Mouse (Mus musculus) spleen, adult 2 months (tissue): Measurements from ENCODE around the gene Zc3h13. TPM values are rescaled to one million over a fixed set of nuclear protein-coding genes. Genes with fewer than 3 reads are reported as not detected.

Experiments
- DNase-seq, 2 experiments: peaks; one replicate each; pipeline versions ENCODE4 v3.0.0 to v3.0.0-alpha.2; 2012 to 2021; ENCODE audit warnings: low spot score in 2 of 2, low read depth in 1 of 2
- H3K27ac ChIP-seq: fragments of 200-500 bp; 2 replicates; pipeline ENCODE4 v1.5.1; 2012; ENCODE audit warnings: low read length, inconsistent platforms; ENCODE audit not compliant: insufficient read depth
- H3K27me3 ChIP-seq: fragments of 200-500 bp; 2 replicates; pipeline ENCODE4 v1.6.1; 2012; ENCODE audit warnings: mild to moderate bottlenecking, moderate library complexity, low read length, inconsistent platforms; ENCODE audit not compliant: control insufficient read depth, insufficient read depth
- H3K36me3 ChIP-seq: fragments of 200-500 bp; 2 replicates; pipeline ENCODE4 v1.6.1; 2012; ENCODE audit warnings: mild to moderate bottlenecking, low read length, inconsistent platforms; ENCODE audit not compliant: control insufficient read depth, insufficient read depth
- H3K4me1 ChIP-seq: fragments of 200-500 bp; 2 replicates; pipeline ENCODE4 v1.6.1; 2011; ENCODE audit warnings: inconsistent platforms; ENCODE audit not compliant: control insufficient read depth, insufficient read depth, insufficient read length
- H3K4me3 ChIP-seq: fragments of 200-500 bp; 2 replicates; pipeline ENCODE4 v1.5.1; 2011; ENCODE audit warnings: mild to moderate bottlenecking, inconsistent platforms; ENCODE audit not compliant: insufficient read depth, insufficient read length; ENCODE audit errors: extremely low read depth
- CTCF ChIP-seq: fragments of 200-500 bp; IDR thresholded peaks from 2 replicates; pipeline ENCODE4 v1.5.1; 2011; ENCODE audit warnings: mild to moderate bottlenecking, inconsistent platforms; ENCODE audit not compliant: insufficient read depth, insufficient read length, insufficient replicate concordance; ENCODE audit errors: extremely low read depth
- POLR2A ChIP-seq: fragments of 200-500 bp; IDR thresholded peaks from 2 replicates; pipeline ENCODE4 v1.6.1; 2011; ENCODE audit warnings: low read depth, low read length, inconsistent platforms
- WGBS: fragments of 180-500 bp; shearing (Covaris S2); methylation state at CpG from one replicate; pipeline ENCODE4 v1.1.7; 2018; 5-methylcytosine and 5-hydroxymethylcytosine counted together
- polyA plus RNA-seq: library from polyadenylated mRNA; depleted of rRNA; stranded (reverse); fragments of >200 nt; gene quantifications from 2 replicates; pipeline ENCODE4 v1.2.3, GENCODE M21; 2012; rRNA removed

Gene Zc3h13
- polyA plus RNA-seq: 6.8 and 8.7 TPM in 2 replicates

- WGBS: under 1% methylated on average over 61 of the region's 61 CpGs
- Histone ChIP-seq H3K36me3 (no peaks in the 10 kb centered on the region), H3K4me1 (peaks cover 4% of the 10 kb centered on the region), H3K27ac (peak within 1 kb of the TSS; percentile 69), H3K4me3 (peak within 1 kb of the TSS; percentile 91), H3K27me3 (no peaks in the 10 kb centered on the region; the same call in 1 of the 2 replicates)
- DNase-seq: peak; percentile 86 to 93
- TF ChIP-seq POLR2A: peak; percentile 63
- no peak for TF ChIP-seq CTCF
These were observed at the start of gene Zc3h13 for GRCm38 (mm10) chr14:75284193-75284915. TSS of gene Zc3h13 (plus strand) at chr14:75284373.

DNA sequence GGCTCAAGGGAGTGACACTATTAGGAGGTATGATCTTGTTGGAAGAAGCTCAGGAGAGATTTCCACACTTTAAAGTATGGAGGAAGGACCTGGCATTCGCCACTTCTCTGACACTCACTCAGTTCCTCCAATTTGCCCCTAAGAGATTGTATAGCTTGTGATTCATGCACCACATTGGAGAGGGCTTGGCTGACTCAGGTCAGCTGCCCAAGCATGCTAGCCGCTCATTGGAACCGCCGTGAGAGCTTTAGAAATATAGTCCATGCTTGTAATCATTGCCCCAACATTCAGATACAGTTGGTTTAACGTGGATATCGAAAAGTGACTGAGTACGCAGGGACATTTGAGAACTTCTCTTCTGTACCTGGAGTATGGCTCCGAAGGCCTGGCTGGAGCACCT lies 48.6 kb upstream of the Zc3h13 start:
- WGBS: 91% methylated on average over 8 of the region's 8 CpGs
- TF ChIP-seq POLR2A (no peak), CTCF (no peak)
- H3K4me3 ChIP-seq: no peak overlapping the region
- H3K27me3 ChIP-seq: no peaks in the 10 kb centered on the region
- H3K4me1 ChIP-seq: no peaks in the 10 kb centered on the region
- DNase-seq: no peak
- peaks cover 1% of the 10 kb centered on the region; the same call in 1 of the 2 replicates for H3K36me3 ChIP-seq
- no peak overlapping the region for H3K27ac ChIP-seq

GRCm38 (mm10) chr14:75235955-75236635 lies 48.1 kb upstream of the Zc3h13 start:
- 76% methylated on average over 9 of the region's 9 CpGs for WGBS
- DNase-seq: no peak
- Histone ChIP-seq H3K27me3 (no peaks in the 10 kb centered on the region), H3K4me3 (no peak overlapping the region), H3K4me1 (no peaks in the 10 kb centered on the region), H3K27ac (no peak overlapping the region), H3K36me3 (no peaks in the 10 kb centered on the region)
- no peak for TF ChIP-seq CTCF

DNA sequence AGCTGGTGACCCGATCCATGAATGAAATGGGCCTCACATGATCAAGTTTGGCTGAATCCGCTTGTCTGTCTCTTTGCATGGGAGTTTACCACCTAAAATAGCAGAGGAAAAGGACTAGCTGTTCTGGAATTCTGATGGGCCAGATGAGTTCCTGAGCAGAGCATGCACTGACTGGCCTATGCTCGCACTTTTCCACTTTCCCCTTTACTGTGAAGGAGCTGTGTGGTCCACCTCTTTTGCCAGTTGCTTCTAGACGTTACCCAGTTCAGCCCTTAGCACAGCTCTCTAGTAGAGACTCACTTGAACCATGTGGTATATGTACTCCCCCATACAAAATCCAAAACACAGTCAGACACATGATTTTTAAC lies 47.6 kb upstream of the Zc3h13 start:
- TF ChIP-seq POLR2A (no peak), CTCF (no peak)
- H3K27me3 ChIP-seq: no peaks in the 10 kb centered on the region
- no peaks in the 10 kb centered on the region for H3K4me1 ChIP-seq
- DNase-seq: no peak
- no peak overlapping the region for H3K4me3 ChIP-seq
- H3K27ac ChIP-seq: no peak overlapping the region
- no peaks in the 10 kb centered on the region for H3K36me3 ChIP-seq
- WGBS: 93% methylated on average over 4 of the region's 4 CpGs

DNA sequence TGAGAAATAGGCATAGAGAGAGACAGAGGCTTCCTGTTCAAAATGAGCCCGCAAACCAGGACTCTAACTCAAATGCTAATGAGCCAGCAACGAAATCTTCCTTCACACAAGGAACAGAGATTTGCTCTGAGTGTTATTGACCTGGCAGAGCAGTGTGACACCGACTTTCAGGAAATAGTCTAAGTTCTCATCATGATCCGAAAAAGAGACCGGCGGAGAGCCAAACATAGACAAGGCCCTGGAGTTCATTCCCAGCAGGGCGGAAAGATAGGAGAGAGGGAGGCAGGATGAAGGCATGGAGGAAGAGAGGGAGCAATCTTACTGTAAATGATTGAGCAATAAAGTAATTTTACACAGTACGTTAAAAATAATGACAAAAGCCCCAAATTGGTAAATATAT lies 47.1 kb upstream of the Zc3h13 start:
- Histone ChIP-seq H3K27me3 (no peaks in the 10 kb centered on the region), H3K36me3 (no peaks in the 10 kb centered on the region), H3K27ac (no peak overlapping the region), H3K4me1 (no peaks in the 10 kb centered on the region), H3K4me3 (no peak overlapping the region)
- TF ChIP-seq POLR2A (no peak), CTCF (no peak)
- no peak for DNase-seq
- WGBS: 86% methylated on average over 8 of the region's 8 CpGs

- DNase-seq: no peak
- Histone ChIP-seq H3K27ac (no peak overlapping the region), H3K4me3 (no peak overlapping the region), H3K27me3 (no peaks in the 10 kb centered on the region), H3K36me3 (no peaks in the 10 kb centered on the region), H3K4me1 (no peaks in the 10 kb centered on the region)
- TF ChIP-seq POLR2A: no peak
- no peak for TF ChIP-seq CTCF
- WGBS: 42% methylated on average over 6 of the region's 6 CpGs
These were observed 46.0 kb upstream of the Zc3h13 start for GRCm38 (mm10) chr14:75238054-75238692.
